Comparison of ENCODE assay signal across 9 mouse cellular contexts in genomic region chr17:85687421-85688235, GRCm38 (mm10). TPM values are rescaled to one million over a fixed set of nuclear protein-coding genes. Genes with fewer than 3 reads are reported as not detected.
DNase-seq lines count a peak whose midpoint lies in the region; ATAC-seq lines count a peak whose summit lies in the region.
"Had no signal": no experiment of that assay in that cellular context is flagged by ENCODE, and none has a peak within 500 bp of the region (broad histone marks: within the 10 kb centered on the region; RNA-seq: fewer than 3 reads in every experiment).

No protein-coding gene starts in this region.

- H3K9ac ChIP-seq in kidney, embryonic 15.5 days = peak overlapping the region; percentile 62
- H3K9ac ChIP-seq in liver, embryonic 16.5 days (ENCODE audit: low read depth, low read length) = no peak overlapping the region

- H3K27me3 ChIP-seq in kidney, embryonic 15.5 days = peaks cover 95% of the 10 kb centered on the region
- peaks cover 99% of the 10 kb centered on the region for H3K27me3 ChIP-seq in liver, embryonic 16.5 days (ENCODE audit: control insufficient read depth, insufficient read depth, low read depth, low read length)

- H3K4me2 ChIP-seq in kidney, embryonic 15.5 days = peak overlapping the region; percentile 74
- peak overlapping the region; percentile 48 for H3K4me2 ChIP-seq in liver, embryonic 16.5 days (ENCODE audit: low read depth, low read length)

- ATAC-seq in kidney, embryonic 15.5 days (replicated peaks; ENCODE audit: low FRiP score) = no peak; the same call in 1 of the 2 replicates
- no peak for ATAC-seq in liver, embryonic 16.5 days (ENCODE audit: low read depth)
- ATAC-seq: Patski had no signal

- DNase-seq in kidney, adult 9 months = no peak
- peak; percentile 25 for DNase-seq in heart, postnatal 4 days
- DNase-seq in spleen, adult 12 weeks (ENCODE audit: low spot score) = no peak
- DNase-seq in thymus, postnatal 14 days = no peak
- DNase-seq in gastrocnemius, adult 8-10 months (ENCODE audit: low spot score in 2 of 2) = no peak

- H3K9me3 ChIP-seq in kidney, embryonic 15.5 days (replicated peaks) = no peaks in the 10 kb centered on the region
- no peaks in the 10 kb centered on the region for H3K9me3 ChIP-seq in liver, embryonic 16.5 days (replicated peaks; ENCODE audit: control insufficient read depth, low read length)

- under 1% methylated on average over 86 of the region's 109 CpGs for WGBS in kidney, embryonic 15.5 days
- WGBS in liver, embryonic 16.5 days (ENCODE audit: insufficient replicate concordance) = under 1% methylated on average over 97 of the region's 109 CpGs

- peak overlapping the region; percentile 75 for H3K27ac ChIP-seq in kidney, embryonic 15.5 days
- no peak overlapping the region for H3K27ac ChIP-seq in brown adipose tissue, adult 24 weeks (replicated peaks; ENCODE audit: low read depth, low read length)
- H3K27ac ChIP-seq in liver, embryonic 16.5 days (ENCODE audit: low read length) = no peak overlapping the region

- H3K4me3 ChIP-seq in kidney, embryonic 15.5 days (replicated peaks) = peak overlapping the region; percentile 57
- peak overlapping the region; percentile 47 for H3K4me3 ChIP-seq in brown adipose tissue, adult 24 weeks (ENCODE audit: insufficient read depth, low read depth, low read length)
- H3K4me3 ChIP-seq in liver, embryonic 16.5 days (ENCODE audit: low read depth, low read length) = peak overlapping the region; percentile 40

- peaks cover 60% of the 10 kb centered on the region for H3K4me1 ChIP-seq in kidney, embryonic 15.5 days
- H3K4me1 ChIP-seq in brown adipose tissue, adult 24 weeks (ENCODE audit: control insufficient read depth, insufficient read depth, insufficient read length, low read length) = no peaks in the 10 kb centered on the region
- no peaks in the 10 kb centered on the region for H3K4me1 ChIP-seq in liver, embryonic 16.5 days (ENCODE audit: control insufficient read depth, low read depth, low read length)

- H3K36me3 ChIP-seq in kidney, embryonic 15.5 days = no peaks in the 10 kb centered on the region
- H3K36me3 ChIP-seq in liver, embryonic 16.5 days (ENCODE audit: control insufficient read depth, insufficient read depth) = no peaks in the 10 kb centered on the region

RNA-seq across cellular contexts. Expression of gene Six2, which starts 0.4 kb away (rescaled TPM):
- polyA plus RNA-seq in kidney, embryonic 15.5 days (2015; fragmentation: Nextera tagmentation; extraction: Ambion mirVana) = 16.9 and 18.9 TPM in 2 replicates
- polyA plus RNA-seq in brown adipose tissue, adult 24 weeks (2012; ENCODE audit: insufficient read depth, insufficient read length, missing spikeins) = not detected in 2 replicates
- under 1 TPM; 0.45 to 0.83 TPM for total RNA-seq in heart, postnatal 4 days (2021)
- not detected in 2 replicates for polyA plus RNA-seq in liver, embryonic 16.5 days (2015; fragmentation: Nextera tagmentation; extraction: Ambion mirVana)
- total RNA-seq in gastrocnemius, adult 8-10 months (2022) = 10 to 100 TPM; 24.2 to 32.0 (median 27.8) TPM
- polyA plus RNA-seq: Patski had no signal

Comparison
In these comparisons a context has a peak if more than half of its experiments do, and no peak if none do; other contexts are left out.
1. RNA of gene Six2, which starts 0.4 kb away (polyA plus RNA-seq): 16.9 to 18.9 TPM in kidney, embryonic 15.5 days; not detected in liver, embryonic 16.5 days and not detected in brown adipose tissue, adult 24 weeks; every median in the first group is over 10 times any median in the second.
2. Peak in every context shown above with its lines, with median percentiles within 50 percentile points of each other: H3K4me3 ChIP-seq.